Mouse (Mus musculus) liver, embryonic 14.5 days (tissue): ENCODE data around the gene Wdcp.

Source experiments
- CTCF ChIP-seq: IDR thresholded peaks from 2 replicates; pipeline ENCODE4 v1.5.1; 2016; ENCODE audit warnings: antibody characterized with exemption, low read depth, control low read depth
- EP300 ChIP-seq: IDR thresholded peaks from 2 replicates; pipeline ENCODE4 v1.6.1; 2016; ENCODE audit warnings: antibody characterized with exemption, low read depth

GRCm38 (mm10) chr12:4874161-4874927, 31.2 kb downstream of the Wdcp start, which contains the start of gene Mfsd2b:
- TF ChIP-seq CTCF (no peak), EP300 (no peak; the same call in 1 of the 2 replicates)
